Mouse (Mus musculus) CH12.LX (cell line): Measurements from ENCODE around the gene Mien1. TPM values are rescaled to one million over a fixed set of nuclear protein-coding genes. Genes with fewer than 3 reads are reported as not detected.

Source experiments
- DNase-seq: peaks from one replicate; pipeline ENCODE4 v3.0.0-alpha.2; 2013; ENCODE audit errors: extremely low read depth
- H3K27ac ChIP-seq: 2 replicates; pipeline ENCODE4 v1.5.1; 2012; ENCODE audit warnings: low read depth, mild to moderate bottlenecking, control low read depth, moderate library complexity; ENCODE audit not compliant: insufficient read depth
- H3K27me3 ChIP-seq: replicated peaks from 2 replicates; pipeline ENCODE3; 2012; ENCODE audit warnings: inconsistent platforms
- H3K36me3 ChIP-seq, 2 experiments: replicated peaks in 1 of 2; 2 replicates each; pipeline versions ENCODE3 to v1.6.1; 2012; ENCODE audit warnings: inconsistent platforms in 1 of 2, low read length in 1 of 2, mild to moderate bottlenecking in 1 of 2, mixed read lengths in 1 of 2, moderate library complexity in 1 of 2; ENCODE audit not compliant: control insufficient read depth in 1 of 2, insufficient read depth in 1 of 2
- H3K4me1 ChIP-seq, 2 experiments: 2 replicates each; pipeline ENCODE4 v1.6.1; 2012; ENCODE audit warnings: inconsistent platforms in 1 of 2, moderate library complexity in 1 of 2; ENCODE audit not compliant: insufficient read depth in 2 of 2, control insufficient read depth in 1 of 2
- H3K4me2 ChIP-seq: 2 replicates; pipeline ENCODE4 v1.6.1; 2012; ENCODE audit warnings: low read depth, mild to moderate bottlenecking, control low read depth; ENCODE audit not compliant: poor library complexity, insufficient read depth, severe bottlenecking
- H3K4me3 ChIP-seq, 3 experiments: fragments of 150-350 bp in 1 of 3; sonication (generic) in 1 of 3; replicated peaks in 1 of 3; 2 replicates each; pipeline versions ENCODE3 to v1.5.1; 2011 to 2012; ENCODE audit warnings: low read depth in 2 of 3, low read length in 2 of 3, mild to moderate bottlenecking in 2 of 3, moderate library complexity in 2 of 3, control low read depth in 1 of 3, improper control_type of control experiment in 1 of 3, inconsistent platforms in 1 of 3, mixed read lengths in 1 of 3; ENCODE audit not compliant: poor library complexity in 1 of 3
- H3K79me2 ChIP-seq: replicated peaks from 2 replicates; pipeline ENCODE4 v1.6.1; 2012; ENCODE audit warnings: mild to moderate bottlenecking, moderate library complexity; ENCODE audit not compliant: control insufficient read depth, poor library complexity, insufficient read depth, severe bottlenecking; ENCODE audit errors: extremely low read depth
- H3K9ac ChIP-seq: 2 replicates; pipeline ENCODE4 v1.6.1; 2012; ENCODE audit warnings: low read depth, mild to moderate bottlenecking, control low read depth, moderate library complexity; ENCODE audit not compliant: insufficient read depth
- H3K9me3 ChIP-seq: replicated peaks from 2 replicates; pipeline ENCODE3; 2012; ENCODE audit warnings: low read length, inconsistent platforms, mixed read lengths
- BHLHE40 ChIP-seq: IDR thresholded peaks from 2 replicates; pipeline ENCODE4 v1.6.1; 2011; ENCODE audit warnings: mild to moderate bottlenecking, low read depth, low read length, improper control_type of control experiment
- CHD1 ChIP-seq: IDR thresholded peaks from 2 replicates; pipeline ENCODE4 v1.6.1; 2012; ENCODE audit warnings: low read depth, low read length, improper control_type of control experiment, inconsistent platforms
- CHD2 ChIP-seq: IDR thresholded peaks from 2 replicates; pipeline ENCODE4 v1.6.1; 2011; ENCODE audit warnings: low read length, improper control_type of control experiment
- CTCF ChIP-seq, 2 experiments: IDR thresholded peaks in 1 of 2; conservative IDR thresholded peaks in 1 of 2; 2 replicates each; pipeline ENCODE4 v1.5.1; 2011 to 2012; ENCODE audit warnings: low read depth in 2 of 2, low read length in 2 of 2, improper control_type of control experiment in 1 of 2, inconsistent platforms in 1 of 2, mild to moderate bottlenecking in 1 of 2, moderate library complexity in 1 of 2
- E2F4 ChIP-seq: IDR thresholded peaks from 2 replicates; pipeline ENCODE4 v1.6.1; 2011; ENCODE audit warnings: low read depth, low read length, improper control_type of control experiment; ENCODE audit not compliant: insufficient replicate concordance
- ELF1 ChIP-seq: IDR thresholded peaks from 2 replicates; pipeline ENCODE4 v1.6.1; 2014; ENCODE audit warnings: low read depth, mild to moderate bottlenecking, inconsistent platforms, low read length, improper control_type of control experiment
- EP300 ChIP-seq: IDR thresholded peaks from 2 replicates; pipeline ENCODE4 v1.6.1; 2011; ENCODE audit warnings: low read length, improper control_type of control experiment
- ETS1 ChIP-seq: conservative IDR thresholded peaks from 2 replicates; pipeline ENCODE4 v1.6.1; 2012; ENCODE audit warnings: low read depth, mild to moderate bottlenecking, inconsistent platforms, low read length, improper control_type of control experiment, moderate library complexity
- GABPA ChIP-seq: IDR thresholded peaks from 2 replicates; pipeline ENCODE4 v1.6.1; 2012; ENCODE audit warnings: low read depth, low read length, improper control_type of control experiment, inconsistent platforms; ENCODE audit not compliant: insufficient replicate concordance
- HCFC1 ChIP-seq: IDR thresholded peaks from 2 replicates; pipeline ENCODE4 v1.6.1; 2012; ENCODE audit warnings: low read depth, mild to moderate bottlenecking, inconsistent platforms, low read length, improper control_type of control experiment
- IRF4 ChIP-seq: IDR thresholded peaks from 2 replicates; pipeline ENCODE4 v1.6.1; 2014; ENCODE audit warnings: low read depth, mild to moderate bottlenecking, inconsistent platforms, low read length, improper control_type of control experiment
- JUN ChIP-seq: IDR thresholded peaks from 2 replicates; pipeline ENCODE4 v1.6.1; 2011; ENCODE audit warnings: low read depth, mild to moderate bottlenecking, low read length, improper control_type of control experiment, moderate library complexity; ENCODE audit not compliant: insufficient read depth
- JUND ChIP-seq: conservative IDR thresholded peaks from 2 replicates; pipeline ENCODE4 v1.6.1; 2011; ENCODE audit warnings: low read depth, low read length, improper control_type of control experiment
- KAT2A ChIP-seq: IDR thresholded peaks from 2 replicates; pipeline ENCODE4 v1.6.1; 2012; ENCODE audit warnings: low read length, improper control_type of control experiment, inconsistent platforms; ENCODE audit not compliant: insufficient replicate concordance
- MAFK ChIP-seq: IDR thresholded peaks from 2 replicates; pipeline ENCODE4 v1.6.1; 2011; ENCODE audit warnings: low read length, improper control_type of control experiment; ENCODE audit not compliant: insufficient replicate concordance
- MAX ChIP-seq: IDR thresholded peaks from 2 replicates; pipeline ENCODE4 v1.6.1; 2011; ENCODE audit warnings: low read length, improper control_type of control experiment
- MAZ ChIP-seq: IDR thresholded peaks from 2 replicates; pipeline ENCODE4 v1.6.1; 2012; ENCODE audit warnings: low read depth, mild to moderate bottlenecking, inconsistent platforms, low read length, improper control_type of control experiment, moderate library complexity
- MEF2A ChIP-seq: IDR thresholded peaks from 2 replicates; pipeline ENCODE4 v1.6.1; 2014; ENCODE audit warnings: low read depth, mild to moderate bottlenecking, inconsistent platforms, low read length, improper control_type of control experiment, borderline replicate concordance
- MXI1 ChIP-seq: IDR thresholded peaks from 2 replicates; pipeline ENCODE4 v1.6.1; 2011; ENCODE audit warnings: mild to moderate bottlenecking, low read depth, low read length, improper control_type of control experiment
- MYC ChIP-seq: IDR thresholded peaks from 2 replicates; pipeline ENCODE4 v1.6.1; 2011; ENCODE audit warnings: low read depth, mild to moderate bottlenecking, improper control_type of control experiment, low read length
- NELFE ChIP-seq: IDR thresholded peaks from 2 replicates; pipeline ENCODE4 v1.6.1; 2011; ENCODE audit warnings: low read depth, low read length, improper control_type of control experiment
- NRF1 ChIP-seq: IDR thresholded peaks from 2 replicates; pipeline ENCODE4 v1.6.1; 2014; ENCODE audit warnings: low read depth, mild to moderate bottlenecking, inconsistent platforms, low read length, improper control_type of control experiment, moderate library complexity
- PAX5 ChIP-seq: IDR thresholded peaks from 2 replicates; pipeline ENCODE4 v1.6.1; 2012; ENCODE audit warnings: low read length, inconsistent platforms, mixed read lengths
- POLR2A ChIP-seq: IDR thresholded peaks from 2 replicates; pipeline ENCODE4 v1.6.1; 2011; ENCODE audit warnings: low read depth, mild to moderate bottlenecking, improper control_type of control experiment, low read length
- POLR2AphosphoS2 ChIP-seq: IDR thresholded peaks from 2 replicates; pipeline ENCODE4 v1.6.1; 2011; ENCODE audit warnings: low read depth, low read length, improper control_type of control experiment
- RAD21 ChIP-seq: IDR thresholded peaks from 2 replicates; pipeline ENCODE4 v1.6.1; 2011; ENCODE audit warnings: low read depth, mild to moderate bottlenecking, low read length, improper control_type of control experiment, moderate library complexity
- RCOR1 ChIP-seq: conservative IDR thresholded peaks from 2 replicates; pipeline ENCODE4 v1.6.1; 2012; ENCODE audit warnings: low read depth, mild to moderate bottlenecking, inconsistent platforms, low read length, improper control_type of control experiment
- SIN3A ChIP-seq: IDR thresholded peaks from 2 replicates; pipeline ENCODE4 v1.6.1; 2012; ENCODE audit warnings: low read length, improper control_type of control experiment, inconsistent platforms
- SMC3 ChIP-seq: IDR thresholded peaks from 2 replicates; pipeline ENCODE4 v1.6.1; 2011; ENCODE audit warnings: low read depth, low read length, improper control_type of control experiment
- TBP ChIP-seq: conservative IDR thresholded peaks from 2 replicates; pipeline ENCODE4 v1.6.1; 2011; ENCODE audit warnings: low read depth, low read length, improper control_type of control experiment
- TCF12 ChIP-seq: IDR thresholded peaks from 2 replicates; pipeline ENCODE4 v1.6.1; 2014; ENCODE audit warnings: low read depth, mild to moderate bottlenecking, inconsistent platforms, low read length, improper control_type of control experiment
- UBTF ChIP-seq: IDR thresholded peaks from 2 replicates; pipeline ENCODE4 v1.6.1; 2012; ENCODE audit warnings: low read depth, mild to moderate bottlenecking, inconsistent platforms, low read length, improper control_type of control experiment, moderate library complexity
- USF1 ChIP-seq: IDR thresholded peaks from 2 replicates; pipeline ENCODE4 v1.6.1; 2014; ENCODE audit warnings: low read depth, mild to moderate bottlenecking, inconsistent platforms, low read length, improper control_type of control experiment
- USF2 ChIP-seq: conservative IDR thresholded peaks from 2 replicates; pipeline ENCODE4 v1.6.1; 2011; ENCODE audit warnings: low read depth, low read length, improper control_type of control experiment
- ZC3H11A ChIP-seq: IDR thresholded peaks from 2 replicates; pipeline ENCODE4 v1.6.1; 2012; ENCODE audit warnings: low read depth, mild to moderate bottlenecking, inconsistent platforms, low read length, improper control_type of control experiment
- ZKSCAN1 ChIP-seq: IDR thresholded peaks from 2 replicates; pipeline ENCODE4 v1.6.1; 2012; ENCODE audit warnings: low read depth, inconsistent platforms, low read length, improper control_type of control experiment, borderline replicate concordance
- ZMIZ1 ChIP-seq: IDR thresholded peaks from 2 replicates; pipeline ENCODE4 v1.6.1; 2012; ENCODE audit warnings: low read depth, mild to moderate bottlenecking, inconsistent platforms, low read length, improper control_type of control experiment
- ZNF384 ChIP-seq: IDR thresholded peaks from 2 replicates; pipeline ENCODE4 v1.6.1; 2012; ENCODE audit warnings: low read depth, low read length, improper control_type of control experiment, inconsistent platforms
- dilution Hi-C: fragments of 300-500 bp; cut with MboI; formaldehyde crosslinking; loops from 2 replicates; pipeline ENCODE4 v1.14.3; 2020; ENCODE audit warnings: low sequenced_read_pairs; ENCODE audit not compliant: extremely low pct_unique_long_range_greater_than_20kb, extremely low pct_ligation_motif_present
- in situ Hi-C: fragments of 300-500 bp; cut with MboI; formaldehyde crosslinking; loops from 3 replicates; pipeline ENCODE4 v1.14.3; 2019; ENCODE audit warnings: low sequenced_read_pairs, low pct_ligation_motif_present, low pct_unique_long_range_greater_than_20kb, mixed read lengths
- polyA plus RNA-seq: library from polyadenylated mRNA; unstranded; fragments of >175 nt; gene quantifications from 2 replicates; pipeline ENCODE4 v1.2.1, GENCODE M21; 2012; ENCODE audit warnings: low read depth; ENCODE audit not compliant: insufficient read length
- total RNA-seq, 2 experiments: library from RNA; depleted of rRNA; stranded (reverse); fragments of 300-350 nt in 1 of 2; fragments of >200 nt in 1 of 2; gene quantifications; 2 replicates each; pipeline ENCODE4 v1.2.3; 2012 to 2014

The Mien1 gene
- total and polyA plus RNA-seq, 3 experiments: 84.7 to 129 (median 94.6) TPM

DNA sequence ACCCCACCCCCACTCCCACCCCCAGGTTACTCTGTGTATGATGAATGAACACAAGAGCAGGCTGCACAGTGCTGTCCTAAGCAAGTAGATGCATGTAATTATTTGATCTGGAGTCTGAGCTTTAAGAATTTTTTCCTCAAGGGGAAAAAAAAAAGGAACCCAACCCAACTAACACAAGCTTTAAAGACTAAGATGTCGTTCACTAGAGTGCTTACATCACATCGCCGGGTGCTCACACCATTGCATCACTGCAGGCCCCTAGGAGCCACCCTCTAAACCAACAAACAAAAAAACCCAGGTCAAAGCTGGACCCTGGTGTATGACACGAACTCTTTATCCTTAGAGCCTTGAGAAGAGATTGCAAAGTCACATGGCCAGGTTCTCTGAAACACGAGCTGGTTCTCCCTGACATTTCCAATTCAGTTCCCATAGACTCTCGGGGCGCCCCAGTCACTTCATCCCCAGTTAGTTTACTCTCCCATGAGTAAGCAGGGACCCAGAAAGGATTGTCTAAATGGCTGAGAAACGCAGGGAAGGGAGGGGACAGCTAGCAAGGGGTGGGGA, 35.2 kb upstream of the Mien1 start:
- Histone ChIP-seq H3K27me3 (no peaks in the 10 kb centered on the region), H3K27ac (peak overlapping the region; percentile 88), H3K9ac (peak overlapping the region; percentile 96), H3K9me3 (no peaks in the 10 kb centered on the region), H3K4me1 (peaks cover 39 to 60% of the 10 kb centered on the region in 2 experiments), H3K36me3 (peaks cover 27 to 54% of the 10 kb centered on the region in 2 experiments), H3K4me2 (peak overlapping the region; percentile 96), H3K4me3 (peak overlapping the region; percentile 54 to 83 (median 68)), H3K79me2 (peaks cover 70% of the 10 kb centered on the region)
- in situ Hi-C loops: no loop called here
- no peak for DNase-seq
- no peak for TF ChIP-seq ELF1
- no peak for TF ChIP-seq USF2
- no peak; the same call in 1 of the 2 replicates for TF ChIP-seq CHD1
- TF ChIP-seq TBP: 0 out of 2 replicates have a peak, but pooled peaks have one; percentile 54
- TF ChIP-seq ZMIZ1: no peak; the same call in 1 of the 2 replicates
- TF ChIP-seq MXI1: peak; percentile 66
- TF ChIP-seq POLR2A: peak; percentile 44; the same call in 1 of the 2 replicates
- TF ChIP-seq JUN: no peak
- TF ChIP-seq UBTF: no peak
- TF ChIP-seq MAZ: no peak; the same call in 1 of the 2 replicates
- TF ChIP-seq HCFC1: no peak
- no peak; the same call in 1 of the 2 replicates for TF ChIP-seq MEF2A
- TF ChIP-seq ZC3H11A: no peak
- TF ChIP-seq RAD21: no peak
- TF ChIP-seq ZKSCAN1: no peak
- TF ChIP-seq POLR2AphosphoS2: no peak
- no peak for TF ChIP-seq PAX5
- TF ChIP-seq ETS1: peak; percentile 39; the same call in 1 of the 2 replicates
- no peak for TF ChIP-seq KAT2A
- peak; percentile 42; the same call in 1 of the 2 replicates for TF ChIP-seq RCOR1
- TF ChIP-seq ZNF384: peak; percentile 52; the same call in 1 of the 2 replicates
- peak; percentile 30; the same call in 1 of the 2 replicates for TF ChIP-seq IRF4
- no peak for TF ChIP-seq BHLHE40
- no peak; the same call in 1 of the 2 replicates for TF ChIP-seq SIN3A
- TF ChIP-seq CHD2: no peak
- 0 out of 2 replicates have a peak, but pooled peaks have one; percentile 30 for TF ChIP-seq JUND
- TF ChIP-seq TCF12: no peak
- no peak; the same call in 1 of the 2 replicates for TF ChIP-seq MAFK
- no peak for TF ChIP-seq EP300
- TF ChIP-seq MYC: peak; percentile 59; the same call in 1 of the 2 replicates
- no peak for TF ChIP-seq CTCF (conservative IDR thresholded peaks at IDR 0.05 in 1 of 2, IDR thresholded peaks at IDR 0.05 in 1 of 2; ENCODE audit: low read depth in 2 of 2, low read length in 2 of 2)
- TF ChIP-seq NRF1: no peak
- TF ChIP-seq MAX: peak; percentile 86
- peak; percentile 48; the same call in 1 of the 2 replicates for TF ChIP-seq NELFE
- TF ChIP-seq SMC3: no peak
- no peak for TF ChIP-seq GABPA
- TF ChIP-seq E2F4: no peak
- peak; percentile 42 for TF ChIP-seq USF1
- dilution Hi-C loops: no loop called here
